Mouse (Mus musculus): ENCODE measurements around the gene Lias. TPM values are rescaled to one million over a fixed set of nuclear protein-coding genes. Genes with fewer than 3 reads are reported as not detected.

The Lias gene
- total RNA-seq, 2 experiments from 2014 or later, result 54.8 to 76.9 TPM

GRCm38 (mm10) chr5:65424215-65424614, 32.9 kb downstream of the Lias start:
- DNase-seq, result no peak

GRCm38 (mm10) chr5:65425251-65425650, 34.0 kb downstream of the Lias start:
- DNase-seq, result no peak

GRCm38 (mm10) chr5:65428321-65428720, 37.0 kb downstream of the Lias start:
- DNase-seq, result no peak

GRCm38 (mm10) chr5:65429441-65429840, 38.1 kb downstream of the Lias start:
- DNase-seq, result no peak

- peak in 1 of 2 experiments; percentile 44 for DNase-seq
Observed at GRCm38 (mm10) chr5:65434471-65435362, 43.4 kb downstream of the Lias start.

GRCm38 (mm10) chr5:65435363-65435805, 44.1 kb downstream of the Lias start:
- no peak for DNase-seq

- DNase-seq, result peak; percentile 99
Observed at GRCm38 (mm10) chr5:65435806-65436561, 44.7 kb downstream of the Lias start, which contains the start of gene Ugdh. Gene Ugdh, minus strand, starts transcription at chr5:65435949.

GRCm38 (mm10) chr5:65438041-65438440, 46.7 kb downstream of the Lias start:
- no peak for DNase-seq

GRCm38 (mm10) chr5:65444981-65445380, 53.7 kb downstream of the Lias start:
- DNase-seq, result no peak

- DNase-seq, result no peak
Observed at GRCm38 (mm10) chr5:65446756-65447155, 55.5 kb downstream of the Lias start.

- no peak for DNase-seq
Observed at GRCm38 (mm10) chr5:65447826-65448225, 56.5 kb downstream of the Lias start.

- no peak for DNase-seq
Observed at GRCm38 (mm10) chr5:65448941-65449340, 57.6 kb downstream of the Lias start.

GRCm38 (mm10) chr5:65454771-65455170, 63.5 kb downstream of the Lias start:
- peak; percentile 61 to 81 for DNase-seq

- DNase-seq, result peak; percentile 46 to 56
Observed at GRCm38 (mm10) chr5:65457086-65457827, 66.0 kb downstream of the Lias start.

GRCm38 (mm10) chr5:65457846-65458245, 66.5 kb downstream of the Lias start:
- peak; percentile 59 to 64 for DNase-seq

- peak in 1 of 2 experiments; percentile 41 for DNase-seq
Observed at GRCm38 (mm10) chr5:65459454-65459853, 68.2 kb downstream of the Lias start.

Other genes starting within 250 kb of the Lias start
- gene Wdr19, start 191.8 kb upstream of the Lias start, total RNA-seq (2021), result 1 to 10 TPM in 1 of 2 experiments, under 1 TPM in 1; 0.89 to 1.2 TPM
- 10 to 100 TPM; 31.7 to 38.4 TPM for gene Rfc1, start 55.8 kb upstream of the Lias start, total RNA-seq (2021)
- 1 to 10 TPM in 1 of 2 experiments, under 1 TPM in 1; 0.22 to 1.7 TPM for gene Klb, start 43.2 kb upstream of the Lias start, total RNA-seq (2021)
- 1,000 to 10,000 TPM in 1 of 2 experiments, 100 to 1,000 TPM in 1; 684 to 1,088 TPM for gene Rpl9, start 53 bp upstream of the Lias start, total RNA-seq (2021)
- 10 to 100 TPM; 14.2 to 22.1 TPM for gene Ugdh, start 44.5 kb downstream of the Lias start, total RNA-seq (2021)
- 1 to 10 TPM in 1 of 2 experiments, not detected in 1; 4.0 TPM for gene Gm43552, start 101.3 kb downstream of the Lias start, total RNA-seq (2021)
- 100 to 1,000 TPM in 1 of 2 experiments, 10 to 100 TPM in 1; 94.3 to 101 TPM for gene Smim14, start 145.7 kb downstream of the Lias start, total RNA-seq (2021)
- 10 to 100 TPM; 62.9 to 64.2 TPM for gene Ube2k, start 145.7 kb downstream of the Lias start, total RNA-seq (2021)